Mouse (Mus musculus): ENCODE measurements around the gene Tent4a.

GRCm38 (mm10) chr13:69555045-69555444, 20.6 kb upstream of the Tent4a start:
- TF ChIP-seq GATA1 (IDR thresholded peaks at IDR 0.05; ENCODE audit: low read length) (no peak), TAL1 (IDR thresholded peaks at IDR 0.05; ENCODE audit: low read length) (no peak)
